Mouse (Mus musculus) ES-Bruce4 (cell line): Measurements from ENCODE around the gene Mbd5. TPM values are rescaled to one million over a fixed set of nuclear protein-coding genes. Genes with fewer than 3 reads are reported as not detected.

ENCODE experiments used
- H3K27ac ChIP-seq: 2 replicates; pipeline ENCODE4 v1.5.1; 2012; ENCODE audit warnings: low read length, inconsistent platforms; ENCODE audit not compliant: insufficient read depth
- H3K27me3 ChIP-seq: 2 replicates; pipeline ENCODE4 v1.6.1; 2012; ENCODE audit warnings: mild to moderate bottlenecking, low read length, inconsistent platforms; ENCODE audit not compliant: control insufficient read depth, poor library complexity, insufficient read depth, severe bottlenecking
- H3K36me3 ChIP-seq: 2 replicates; pipeline ENCODE4 v1.6.1; 2012; ENCODE audit warnings: inconsistent platforms, mild to moderate bottlenecking, low read length, moderate library complexity; ENCODE audit not compliant: control insufficient read depth, poor library complexity, insufficient read depth, severe bottlenecking
- H3K4me1 ChIP-seq: one replicate; pipeline ENCODE4 v1.8.1; 2011; ENCODE audit warnings: low read length; ENCODE audit not compliant: control insufficient read depth, insufficient read depth
- H3K4me3 ChIP-seq: 2 replicates; pipeline ENCODE4 v1.5.1; 2011; ENCODE audit warnings: low read depth, mild to moderate bottlenecking, low read length
- H3K9ac ChIP-seq: 2 replicates; pipeline ENCODE4 v1.6.1; 2012; ENCODE audit warnings: low read depth, mild to moderate bottlenecking, inconsistent platforms; ENCODE audit not compliant: poor library complexity, severe bottlenecking
- H3K9me3 ChIP-seq: replicated peaks from 2 replicates; pipeline ENCODE4 v1.6.1; 2012; ENCODE audit warnings: mild to moderate bottlenecking, low read length, inconsistent platforms; ENCODE audit not compliant: control insufficient read depth, poor library complexity, insufficient read depth, severe bottlenecking
- CTCF ChIP-seq: IDR thresholded peaks from one replicate; pipeline ENCODE4 v1.8.1; 2011; ENCODE audit warnings: low read depth, low read length
- EP300 ChIP-seq: IDR thresholded peaks from 2 replicates; pipeline ENCODE4 v1.6.1; 2011; ENCODE audit warnings: low read depth, low read length; ENCODE audit not compliant: insufficient read depth
- POLR2A ChIP-seq: IDR thresholded peaks from one replicate; pipeline ENCODE4 v1.8.1; 2011; ENCODE audit warnings: low read length; ENCODE audit not compliant: insufficient read depth
- polyA plus RNA-seq: library from polyadenylated mRNA; stranded (reverse); fragments of >200 nt; gene quantifications from 2 replicates; pipeline ENCODE4 v1.2.4, GENCODE M21; 2011; ENCODE audit warnings: low read depth; ENCODE audit not compliant: missing spikeins, insufficient read depth, insufficient read length

The Mbd5 gene
- polyA plus RNA-seq, 1 experiment = 26.1 TPM

GRCm38 (mm10) chr2:48949743-48950251 is 489 bp downstream of the Mbd5 start:
- Histone ChIP-seq H3K27me3 (no peaks in the 10 kb centered on the region), H3K27ac (peak overlapping the region; percentile 86), H3K4me1 (no peaks in the 10 kb centered on the region), H3K9me3 (no peaks in the 10 kb centered on the region), H3K36me3 (no peaks in the 10 kb centered on the region), H3K9ac (peak overlapping the region; percentile 86), H3K4me3 (peak overlapping the region; percentile 100)
- TF ChIP-seq EP300 (no peak), CTCF (no peak), POLR2A (no peak)

GRCm38 (mm10) chr2:48950252-48950315 is 776 bp downstream of the Mbd5 start, which contains the start of gene Orc4:
Gene Orc4, minus strand, starts transcription at chr2:48950277.
- H3K4me3 ChIP-seq = peak within 1 kb of the TSS; percentile 100
- H3K4me1 ChIP-seq = no peaks in the 10 kb centered on the region
- peak within 1 kb of the TSS; percentile 86 for H3K27ac ChIP-seq
- H3K9me3 ChIP-seq = no peaks in the 10 kb centered on the region
- TF ChIP-seq EP300 (no peak), POLR2A (no peak), CTCF (no peak)
- no peaks in the 10 kb centered on the region for H3K27me3 ChIP-seq
- H3K36me3 ChIP-seq = no peaks in the 10 kb centered on the region
- peak within 1 kb of the TSS; percentile 86 for H3K9ac ChIP-seq

GRCm38 (mm10) chr2:48950316-48950880 is 1.1 kb downstream of the Mbd5 start:
- Histone ChIP-seq H3K9ac (peak overlapping the region; percentile 86), H3K4me3 (peak overlapping the region; percentile 100; the same call in 1 of the 2 replicates), H3K27me3 (no peaks in the 10 kb centered on the region), H3K36me3 (no peaks in the 10 kb centered on the region), H3K27ac (peak overlapping the region; percentile 67), H3K4me1 (no peaks in the 10 kb centered on the region), H3K9me3 (no peaks in the 10 kb centered on the region)
- TF ChIP-seq CTCF (no peak), POLR2A (no peak), EP300 (no peak)

- Histone ChIP-seq H3K27me3 (no peaks in the 10 kb centered on the region), H3K27ac (no peak overlapping the region), H3K9ac (no peak overlapping the region), H3K4me3 (no peak overlapping the region), H3K36me3 (no peaks in the 10 kb centered on the region), H3K9me3 (no peaks in the 10 kb centered on the region), H3K4me1 (no peaks in the 10 kb centered on the region)
- TF ChIP-seq EP300 (no peak), POLR2A (no peak), CTCF (no peak)
Measured at GRCm38 (mm10) chr2:48956591-48956990, 7.3 kb downstream of the Mbd5 start.

GRCm38 (mm10) chr2:48978920-48979319 is 29.6 kb downstream of the Mbd5 start:
- TF ChIP-seq CTCF (no peak), EP300 (no peak), POLR2A (no peak)
- Histone ChIP-seq H3K9me3 (no peaks in the 10 kb centered on the region), H3K9ac (no peak overlapping the region), H3K27ac (no peak overlapping the region), H3K4me3 (no peak overlapping the region), H3K36me3 (no peaks in the 10 kb centered on the region), H3K4me1 (no peaks in the 10 kb centered on the region), H3K27me3 (no peaks in the 10 kb centered on the region)

GRCm38 (mm10) chr2:48990322-48990721 is 41.0 kb downstream of the Mbd5 start:
- Histone ChIP-seq H3K4me1 (no peaks in the 10 kb centered on the region), H3K9me3 (no peaks in the 10 kb centered on the region), H3K9ac (no peak overlapping the region), H3K27me3 (no peaks in the 10 kb centered on the region), H3K27ac (no peak overlapping the region), H3K4me3 (no peak overlapping the region), H3K36me3 (no peaks in the 10 kb centered on the region)
- TF ChIP-seq CTCF = no peak
